Mouse (Mus musculus) liver, embryonic 13.5 days (tissue): Measurements from ENCODE around the gene Gas7. TPM values are rescaled to one million over a fixed set of nuclear protein-coding genes. Genes with fewer than 3 reads are reported as not detected.

Experiments
- ATAC-seq: fragments of 200-750 bp; cut with Nextera tagmentation; 2 replicates; pipeline ENCODE4 v1.8.0; 2017; ENCODE audit warnings: low read depth, mild to moderate bottlenecking, moderate number of reproducible peaks, moderate library complexity
- DNase-seq: peaks from one replicate; pipeline ENCODE4 v3.0.0; 2022
- H3K27ac ChIP-seq: fragments of 300-500 bp; sonication (generic); 2 replicates; pipeline ENCODE4 v1.5.1; 2015; ENCODE audit warnings: moderate library complexity, mild to moderate bottlenecking, inconsistent platforms
- H3K27me3 ChIP-seq: fragments of 300-500 bp; sonication (generic); 2 replicates; pipeline ENCODE4 v1.6.1; 2015; ENCODE audit warnings: mild to moderate bottlenecking, inconsistent platforms
- H3K36me3 ChIP-seq: fragments of 300-500 bp; sonication (generic); 2 replicates; pipeline ENCODE4 v1.6.1; 2015; ENCODE audit warnings: mild to moderate bottlenecking, inconsistent platforms
- H3K4me1 ChIP-seq: fragments of 300-500 bp; sonication (generic); replicated peaks from 2 replicates; pipeline ENCODE4 v1.6.1; 2015; ENCODE audit warnings: inconsistent platforms
- H3K4me2 ChIP-seq: fragments of 300-500 bp; sonication (generic); 2 replicates; pipeline ENCODE4 v1.6.1; 2015; ENCODE audit warnings: inconsistent platforms, mild to moderate bottlenecking, moderate library complexity
- H3K4me3 ChIP-seq: fragments of 300-500 bp; sonication (generic); replicated peaks from 2 replicates; pipeline ENCODE4 v1.5.1; 2015; ENCODE audit warnings: mild to moderate bottlenecking, inconsistent platforms
- H3K9ac ChIP-seq: fragments of 300-500 bp; sonication (generic); 2 replicates; pipeline ENCODE4 v1.6.1; 2015; ENCODE audit warnings: mild to moderate bottlenecking, inconsistent platforms
- H3K9me3 ChIP-seq: fragments of 300-500 bp; sonication (generic); replicated peaks from 2 replicates; pipeline ENCODE4 v1.6.1; 2016; ENCODE audit warnings: inconsistent platforms
- WGBS: fragments of 180-500 bp; shearing (Covaris S2); methylation state at CpG from one replicate; pipeline ENCODE4 v1.1.7; 2015; ENCODE audit not compliant: insufficient replicate concordance; 5-methylcytosine and 5-hydroxymethylcytosine counted together
- polyA plus RNA-seq: library from polyadenylated mRNA; unstranded; fragments of >200 nt; fragmentation: Nextera tagmentation; extraction: Ambion mirVana; gene quantifications from 2 replicates; pipeline ENCODE4 v1.2.1, GENCODE M21; 2015

Gene Gas7
- polyA plus RNA-seq, 1 experiment from 2014 or later = 1.5 TPM

GRCm38 (mm10) chr11:67728726-67729125 is 273.5 kb downstream of the Gas7 start:
- Histone ChIP-seq H3K9me3 (no peaks in the 10 kb centered on the region), H3K27me3 (no peaks in the 10 kb centered on the region), H3K4me2 (no peak overlapping the region), H3K27ac (no peak overlapping the region), H3K36me3 (no peaks in the 10 kb centered on the region), H3K4me3 (no peak overlapping the region), H3K9ac (no peak overlapping the region), H3K4me1 (no peaks in the 10 kb centered on the region)
- no peak for DNase-seq
- ATAC-seq = no peak

- Histone ChIP-seq H3K36me3 (no peaks in the 10 kb centered on the region), H3K9ac (no peak overlapping the region), H3K4me1 (no peaks in the 10 kb centered on the region), H3K9me3 (no peaks in the 10 kb centered on the region), H3K4me3 (no peak overlapping the region), H3K27ac (no peak overlapping the region), H3K27me3 (no peaks in the 10 kb centered on the region), H3K4me2 (no peak overlapping the region)
- DNase-seq = no peak
- no peak for ATAC-seq
- WGBS = 63% methylated on average over 2 of the region's 2 CpGs
Measured at GRCm38 (mm10) chr11:67731056-67731455, 275.8 kb downstream of the Gas7 start.

GRCm38 (mm10) chr11:67733726-67734125 is 278.5 kb downstream of the Gas7 start:
- no peaks in the 10 kb centered on the region for H3K36me3 ChIP-seq
- 50% methylated on average over 1 of the region's 1 CpGs for WGBS
- H3K9me3 ChIP-seq = no peaks in the 10 kb centered on the region
- no peak overlapping the region for H3K4me3 ChIP-seq
- no peak for ATAC-seq
- DNase-seq = no peak
- H3K4me2 ChIP-seq = no peak overlapping the region
- no peak overlapping the region for H3K9ac ChIP-seq
- H3K27ac ChIP-seq = no peak overlapping the region
- no peaks in the 10 kb centered on the region for H3K4me1 ChIP-seq
- H3K27me3 ChIP-seq = no peaks in the 10 kb centered on the region

GRCm38 (mm10) chr11:67734597-67734996 is 279.4 kb downstream of the Gas7 start:
- no peaks in the 10 kb centered on the region for H3K36me3 ChIP-seq
- ATAC-seq (no peak), DNase-seq (no peak)
- no peaks in the 10 kb centered on the region for H3K9me3 ChIP-seq
- no peak overlapping the region for H3K27ac ChIP-seq
- WGBS = 42% methylated on average over 3 of the region's 3 CpGs
- no peak overlapping the region for H3K4me2 ChIP-seq
- no peaks in the 10 kb centered on the region for H3K27me3 ChIP-seq
- no peak overlapping the region for H3K4me3 ChIP-seq
- H3K4me1 ChIP-seq = no peaks in the 10 kb centered on the region
- no peak overlapping the region for H3K9ac ChIP-seq

GRCm38 (mm10) chr11:67738345-67738744 is 283.1 kb downstream of the Gas7 start:
- no peak overlapping the region for H3K9ac ChIP-seq
- no peak for ATAC-seq
- H3K4me3 ChIP-seq = no peak overlapping the region
- no peaks in the 10 kb centered on the region for H3K27me3 ChIP-seq
- H3K9me3 ChIP-seq = no peaks in the 10 kb centered on the region
- H3K27ac ChIP-seq = no peak overlapping the region
- H3K4me2 ChIP-seq = no peak overlapping the region
- DNase-seq = no peak
- H3K36me3 ChIP-seq = no peaks in the 10 kb centered on the region
- WGBS = 58% methylated on average over 6 of the region's 6 CpGs
- no peaks in the 10 kb centered on the region for H3K4me1 ChIP-seq

Other genes starting within 250 kb of the Gas7 start
- not detected in 2 replicates for gene Myh4, start 217.4 kb upstream of the Gas7 start, polyA plus RNA-seq
- 0.67 and 0.88 TPM in 2 replicates for gene Myh8, start 178.3 kb upstream of the Gas7 start, polyA plus RNA-seq
- gene Myh13, start 133.8 kb upstream of the Gas7 start, polyA plus RNA-seq = not detected in 2 replicates
- not detected in 2 replicates for gene Rcvrn, start 239.9 kb downstream of the Gas7 start, polyA plus RNA-seq